Mouse (Mus musculus): Measurements from ENCODE around the gene Olfr1018.

- TF ChIP-seq CTCF (IDR thresholded peaks at IDR 0.05; ENCODE audit: low read depth) (no peak), EP300 (IDR thresholded peaks at IDR 0.05; ENCODE audit: low read depth) (no peak)
Observed at GRCm38 (mm10) chr2:85772413-85772812, 45.9 kb upstream of the Olfr1018 start, which contains the start of gene Olfr1014.

Measured in heart, postnatal 0 days (tissue).